Mouse (Mus musculus) thymus, adult 2 months (tissue): ENCODE data around the gene Gm17387. TPM values are rescaled to one million over a fixed set of nuclear protein-coding genes. Genes with fewer than 3 reads are reported as not detected.

Source experiments
- DNase-seq: peaks from one replicate; pipeline ENCODE4 v3.0.0; 2021
- H3K27ac ChIP-seq: fragments of 200-500 bp; 2 replicates; pipeline ENCODE4 v1.5.1; 2012; ENCODE audit warnings: low read length, control low read depth; ENCODE audit not compliant: control insufficient read depth, insufficient read depth
- H3K27me3 ChIP-seq: fragments of 200-500 bp; 2 replicates; pipeline ENCODE4 v1.6.1; 2012; ENCODE audit warnings: mild to moderate bottlenecking, low read length, moderate library complexity, mixed read lengths; ENCODE audit not compliant: control insufficient read depth, insufficient read depth
- H3K36me3 ChIP-seq: fragments of 200-500 bp; 2 replicates; pipeline ENCODE4 v1.6.1; 2012; ENCODE audit warnings: mild to moderate bottlenecking, low read length, moderate library complexity; ENCODE audit not compliant: control insufficient read depth, insufficient read depth
- H3K4me1 ChIP-seq: fragments of 200-500 bp; replicated peaks from 2 replicates; pipeline ENCODE4 v1.6.1; 2012; ENCODE audit warnings: low read length; ENCODE audit not compliant: control insufficient read depth, insufficient read depth
- H3K4me3 ChIP-seq: fragments of 200-500 bp; 2 replicates; pipeline ENCODE4 v1.5.1; 2012; ENCODE audit warnings: mild to moderate bottlenecking, low read length, control low read depth, moderate library complexity; ENCODE audit not compliant: control insufficient read depth, insufficient read depth
- CTCF ChIP-seq: fragments of 200-500 bp; IDR thresholded peaks from 2 replicates; pipeline ENCODE4 v1.5.1; 2012; ENCODE audit warnings: mild to moderate bottlenecking, control low read depth, low read length, moderate library complexity, borderline replicate concordance; ENCODE audit not compliant: control insufficient read depth, poor library complexity, insufficient read depth; ENCODE audit errors: extremely low read depth
- POLR2A ChIP-seq: fragments of 200-500 bp; IDR thresholded peaks from 2 replicates; pipeline ENCODE4 v1.6.1; 2012; ENCODE audit warnings: mild to moderate bottlenecking, low read length, control low read depth, moderate library complexity; ENCODE audit not compliant: control insufficient read depth, poor library complexity, insufficient read depth; ENCODE audit errors: extremely low read depth
- WGBS: fragments of 180-500 bp; shearing (Covaris S2); methylation state at CpG from one replicate; pipeline ENCODE4 v1.1.7; 2018; 5-methylcytosine and 5-hydroxymethylcytosine counted together
- polyA plus RNA-seq: library from polyadenylated mRNA; depleted of rRNA; stranded (reverse); fragments of >200 nt; gene quantifications from 2 replicates; pipeline ENCODE4 v1.2.3, GENCODE M21; 2012

The Gm17387 gene
- polyA plus RNA-seq, 1 experiment = not detected

DNA sequence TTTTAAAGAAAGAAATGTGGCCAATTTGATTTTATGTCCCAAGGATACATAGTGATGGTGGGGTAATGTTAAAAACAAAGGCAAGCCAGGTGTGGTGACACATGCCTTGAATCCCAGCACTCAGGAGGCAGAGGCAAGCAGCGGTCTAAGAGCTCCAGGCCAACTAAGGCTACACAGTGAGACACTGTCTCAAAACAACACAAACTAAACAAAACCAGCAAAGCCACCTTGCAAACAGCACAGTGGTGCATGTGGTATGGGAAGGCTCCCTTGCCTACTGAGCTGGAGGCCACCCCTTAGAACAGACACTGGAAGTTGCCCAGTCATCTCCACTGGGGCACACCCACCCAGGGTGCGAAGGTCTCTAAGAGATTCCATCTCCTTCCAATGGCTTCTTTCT is 31.0 kb downstream of the Gm17387 start:
- TF ChIP-seq CTCF (no peak), POLR2A (no peak)
- WGBS = 82% methylated on average over 2 of the region's 2 CpGs
- H3K27me3 ChIP-seq = peaks cover 6% of the 10 kb centered on the region; the same call in 1 of the 2 replicates
- H3K36me3 ChIP-seq = no peaks in the 10 kb centered on the region
- no peak overlapping the region for H3K27ac ChIP-seq
- peaks cover 22% of the 10 kb centered on the region for H3K4me1 ChIP-seq
- no peak overlapping the region for H3K4me3 ChIP-seq
- DNase-seq = no peak

DNA sequence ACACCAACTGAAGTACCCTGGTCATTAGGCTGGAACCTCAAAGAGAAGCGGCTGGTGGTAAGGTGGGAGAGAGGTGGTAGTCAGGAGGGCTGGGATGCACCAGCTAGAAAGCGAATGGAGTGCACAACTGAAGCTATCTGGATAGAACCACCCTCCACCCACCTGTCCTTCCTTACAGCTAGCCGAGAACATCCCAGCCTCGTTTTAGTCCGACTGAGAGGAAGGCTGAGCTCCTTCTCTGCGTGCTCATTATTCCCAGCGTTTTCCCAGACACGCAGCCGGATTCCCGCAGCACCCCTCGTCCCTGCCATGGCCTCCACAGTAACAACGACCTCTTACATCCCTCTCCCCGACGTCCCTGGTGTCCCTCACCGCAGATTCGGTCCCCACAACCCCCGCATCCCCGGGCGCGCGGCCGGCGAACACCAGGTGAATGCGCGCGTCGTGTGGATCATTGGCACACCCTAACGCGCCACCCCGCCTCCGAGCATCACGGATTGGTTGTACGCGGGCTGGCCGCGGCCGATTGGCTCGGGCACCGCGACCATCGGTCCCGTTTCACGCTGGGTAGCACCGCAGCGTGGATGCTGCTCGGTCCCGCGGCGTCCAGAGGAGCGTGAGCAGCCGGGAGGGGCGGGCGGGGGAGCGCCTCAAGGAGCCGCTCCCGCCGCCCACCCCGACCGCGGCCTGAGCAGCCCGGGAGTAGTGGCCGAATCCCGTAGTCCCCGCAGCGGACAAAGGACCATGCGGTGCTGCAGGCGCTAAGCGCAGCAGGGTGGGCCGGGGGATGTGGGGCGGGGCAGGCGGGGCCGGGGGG is 31.7 kb downstream of the Gm17387 start, which contains the start of gene B4galnt4:
TSS of gene B4galnt4 (plus strand) at position 679 of the 817 bp plus-strand sequence.
- TF ChIP-seq CTCF (no peak), POLR2A (no peak)
- Histone ChIP-seq H3K4me3 (peak within 1 kb of the TSS; percentile 3), H3K36me3 (no peaks in the 10 kb centered on the region), H3K27ac (no peak within 1 kb of the TSS), H3K4me1 (peaks cover 22% of the 10 kb centered on the region), H3K27me3 (peaks cover 6% of the 10 kb centered on the region; the same call in 1 of the 2 replicates)
- 3% methylated on average over 72 of the region's 72 CpGs for WGBS
- DNase-seq = peak; percentile 30

DNA sequence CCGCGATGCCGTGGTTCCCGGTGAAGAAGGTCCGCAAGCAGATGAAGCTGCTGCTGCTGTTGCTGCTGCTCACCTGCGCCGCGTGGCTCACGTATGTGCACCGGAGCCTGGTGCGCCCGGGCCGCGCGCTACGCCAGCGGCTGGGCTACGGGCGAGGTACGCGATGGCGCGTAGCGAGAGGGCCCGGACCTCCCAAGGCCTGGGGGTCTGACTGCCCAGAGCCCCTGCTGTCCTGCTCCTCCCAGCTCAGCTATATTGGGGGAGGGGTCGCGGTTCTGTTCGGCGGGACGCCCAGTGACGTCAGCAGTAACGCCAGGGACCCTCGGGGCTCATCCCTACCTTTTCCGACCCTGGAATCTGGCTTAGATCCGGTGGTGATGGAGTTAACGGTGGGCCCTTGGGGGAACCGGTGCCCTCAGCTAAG is 32.4 kb downstream of the Gm17387 start:
- peaks cover 22% of the 10 kb centered on the region for H3K4me1 ChIP-seq
- no peak for DNase-seq
- no peak overlapping the region for H3K27ac ChIP-seq
- peaks cover 6% of the 10 kb centered on the region; the same call in 1 of the 2 replicates for H3K27me3 ChIP-seq
- no peak for TF ChIP-seq CTCF
- TF ChIP-seq POLR2A = no peak
- no peaks in the 10 kb centered on the region for H3K36me3 ChIP-seq
- 9% methylated on average over 37 of the region's 37 CpGs for WGBS
- H3K4me3 ChIP-seq = no peak overlapping the region

DNA sequence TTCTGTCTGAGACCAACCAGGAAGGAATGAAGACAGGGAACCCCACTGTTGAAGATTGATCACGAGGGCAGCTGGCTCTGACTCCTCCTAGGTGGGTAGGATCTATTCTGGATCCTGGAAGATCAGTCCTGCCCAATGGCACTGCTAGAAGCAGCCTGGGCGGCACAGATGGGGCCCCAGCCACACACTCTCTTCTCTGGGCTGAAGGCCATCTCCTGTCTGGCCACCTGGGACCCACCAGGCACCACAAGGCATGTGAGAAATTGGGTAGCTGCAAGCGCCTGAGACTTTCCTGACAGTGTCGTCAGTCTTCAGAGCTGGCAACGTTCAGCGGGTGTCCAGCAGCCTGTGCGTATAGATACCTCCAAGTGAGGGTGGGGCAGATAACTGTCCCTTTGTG is 33.6 kb downstream of the Gm17387 start:
- Histone ChIP-seq H3K27me3 (peaks cover 6% of the 10 kb centered on the region; the same call in 1 of the 2 replicates), H3K27ac (no peak overlapping the region), H3K4me3 (no peak overlapping the region), H3K4me1 (peaks cover 22% of the 10 kb centered on the region), H3K36me3 (no peaks in the 10 kb centered on the region)
- TF ChIP-seq POLR2A (no peak), CTCF (no peak)
- 71% methylated on average over 7 of the region's 7 CpGs for WGBS
- DNase-seq = no peak

DNA sequence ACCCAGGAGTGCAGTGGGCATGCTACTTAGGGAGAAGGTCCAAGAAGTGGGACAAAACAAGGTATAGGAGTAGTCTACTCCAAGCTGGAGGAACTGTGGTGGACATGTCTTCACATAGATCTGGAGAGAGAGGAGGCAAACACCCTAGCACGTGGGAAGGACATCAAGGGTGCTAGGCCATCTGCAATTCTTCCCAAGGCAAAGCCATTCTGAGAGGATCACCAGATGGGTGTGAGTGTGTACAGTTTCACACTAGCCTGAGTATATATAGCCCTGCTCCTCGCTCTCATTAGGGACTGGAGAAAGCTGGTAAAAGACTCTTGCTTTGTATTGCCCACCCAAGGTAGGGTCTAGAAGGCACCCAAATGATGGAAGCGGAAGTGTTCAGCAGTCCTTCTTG is 34.4 kb downstream of the Gm17387 start:
- Histone ChIP-seq H3K27ac (no peak overlapping the region), H3K27me3 (peaks cover 6% of the 10 kb centered on the region; the same call in 1 of the 2 replicates), H3K36me3 (no peaks in the 10 kb centered on the region), H3K4me3 (no peak overlapping the region), H3K4me1 (peaks cover 27% of the 10 kb centered on the region)
- WGBS = 97% methylated on average over 3 of the region's 3 CpGs
- no peak for TF ChIP-seq CTCF
- TF ChIP-seq POLR2A = no peak
- DNase-seq = no peak

DNA sequence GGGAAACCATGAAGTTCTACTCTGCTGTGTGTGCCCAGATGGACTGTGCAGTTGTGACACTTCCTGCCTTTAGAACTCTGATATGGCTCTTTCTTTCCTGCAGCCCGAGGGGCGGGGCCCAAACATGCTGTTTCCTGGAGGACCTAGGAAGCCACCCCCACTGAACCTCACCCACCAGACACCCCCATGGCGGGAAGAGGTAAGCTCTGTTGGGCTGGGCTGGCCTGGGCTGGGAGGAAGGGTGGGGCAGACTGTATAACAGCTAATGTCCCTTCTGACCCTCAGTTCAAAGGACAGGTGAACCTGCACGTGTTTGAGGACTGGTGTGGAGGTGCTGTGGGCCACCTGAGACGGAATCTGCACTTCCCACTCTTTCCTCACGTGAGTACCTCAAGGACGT is 35.2 kb downstream of the Gm17387 start:
- TF ChIP-seq CTCF = no peak
- Histone ChIP-seq H3K4me1 (peaks cover 27% of the 10 kb centered on the region), H3K36me3 (no peaks in the 10 kb centered on the region), H3K4me3 (no peak overlapping the region), H3K27me3 (peaks cover 6% of the 10 kb centered on the region; the same call in 1 of the 2 replicates), H3K27ac (no peak overlapping the region)
- WGBS = 43% methylated on average over 7 of the region's 7 CpGs
- DNase-seq = peak; percentile 21
